Mouse (Mus musculus): ENCODE data around the gene Pitpnb. TPM values are rescaled to one million over a fixed set of nuclear protein-coding genes. Genes with fewer than 3 reads are reported as not detected.
A peak's percentile ranks its signal among the peaks of the same experiment; 100 is the strongest.

Gene Pitpnb
- polyA plus RNA-seq, 1 experiment, result 25.4 TPM

DNA sequence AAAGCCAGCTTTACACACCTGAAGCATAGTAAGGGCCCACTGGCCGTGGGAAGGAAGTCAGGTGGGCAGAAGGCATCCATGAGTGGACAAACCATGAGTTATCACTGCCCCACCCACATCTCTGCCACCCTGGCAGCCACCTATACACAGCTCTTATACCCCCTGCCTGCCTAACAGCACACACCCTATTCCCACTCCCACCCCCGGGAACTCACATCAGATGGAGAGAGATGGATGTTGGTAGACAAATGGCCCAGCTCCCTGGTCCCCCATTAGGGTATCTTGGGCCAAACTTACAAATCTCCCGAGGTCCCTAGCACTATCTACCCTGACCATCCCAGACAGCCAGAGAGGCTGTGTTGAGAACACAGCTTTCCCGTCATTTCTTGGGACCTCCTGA, 68.7 kb downstream of the Pitpnb start:
- TF ChIP-seq POLR2A (IDR thresholded peaks at IDR 0.05; ENCODE audit: control insufficient read depth, low read depth, low read length) (no peak), CTCF (IDR thresholded peaks at IDR 0.05; ENCODE audit: control insufficient read depth, insufficient read depth, insufficient replicate concordance, low read depth, low read length) (no peak)
- no peaks in the 10 kb centered on the region for H3K27me3 ChIP-seq (ENCODE audit: control insufficient read depth, insufficient read depth, low read length)
- H3K4me1 ChIP-seq (ENCODE audit: control insufficient read depth, insufficient read depth, low read length), result peaks cover 6% of the 10 kb centered on the region; the same call in 1 of the 2 replicates
- H3K27ac ChIP-seq (ENCODE audit: control insufficient read depth, insufficient read depth, low read depth, low read length), result no peak overlapping the region
- H3K36me3 ChIP-seq (ENCODE audit: control insufficient read depth, insufficient read depth, low read length), result no peaks in the 10 kb centered on the region
- H3K4me3 ChIP-seq (ENCODE audit: control insufficient read depth, low read depth, low read length), result no peak overlapping the region

GRCm38 (mm10) chr5:111401879-111402650, 71.5 kb downstream of the Pitpnb start:
- Histone ChIP-seq H3K4me3 (ENCODE audit: control insufficient read depth, low read depth, low read length) (no peak overlapping the region), H3K27me3 (ENCODE audit: control insufficient read depth, insufficient read depth, low read length) (no peaks in the 10 kb centered on the region), H3K4me1 (ENCODE audit: control insufficient read depth, insufficient read depth, low read length) (peaks cover 6% of the 10 kb centered on the region; the same call in 1 of the 2 replicates), H3K36me3 (ENCODE audit: control insufficient read depth, insufficient read depth, low read length) (no peaks in the 10 kb centered on the region), H3K27ac (ENCODE audit: control insufficient read depth, insufficient read depth, low read depth, low read length) (peak overlapping the region; percentile 74)
- TF ChIP-seq CTCF (IDR thresholded peaks at IDR 0.05; ENCODE audit: control insufficient read depth, insufficient read depth, insufficient replicate concordance, low read depth, low read length) (no peak), POLR2A (IDR thresholded peaks at IDR 0.05; ENCODE audit: control insufficient read depth, low read depth, low read length) (no peak)

DNA sequence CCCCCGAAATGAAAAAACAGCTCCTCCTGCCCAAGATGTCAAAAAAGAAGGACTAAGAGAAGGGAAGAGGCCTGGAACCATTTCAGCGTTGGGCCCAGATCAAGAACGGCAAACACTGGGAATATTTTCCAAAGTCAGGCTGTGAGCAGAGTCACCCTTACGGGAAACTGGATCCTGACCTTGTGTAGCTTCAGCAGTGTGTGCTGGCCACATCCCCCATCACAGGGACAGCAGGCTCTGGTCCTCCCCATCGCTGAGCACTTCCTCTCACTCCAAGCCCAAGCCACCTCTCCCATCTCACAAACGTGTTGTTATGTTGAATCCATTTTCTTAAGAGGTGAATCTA, 72.1 kb downstream of the Pitpnb start:
- no peaks in the 10 kb centered on the region for H3K36me3 ChIP-seq (ENCODE audit: control insufficient read depth, insufficient read depth, low read length)
- H3K27me3 ChIP-seq (ENCODE audit: control insufficient read depth, insufficient read depth, low read length), result no peaks in the 10 kb centered on the region
- TF ChIP-seq CTCF (IDR thresholded peaks at IDR 0.05; ENCODE audit: control insufficient read depth, insufficient read depth, insufficient replicate concordance, low read depth, low read length) (no peak), POLR2A (IDR thresholded peaks at IDR 0.05; ENCODE audit: control insufficient read depth, low read depth, low read length) (no peak)
- H3K4me3 ChIP-seq (ENCODE audit: control insufficient read depth, low read depth, low read length), result no peak overlapping the region
- peaks cover 6% of the 10 kb centered on the region; the same call in 1 of the 2 replicates for H3K4me1 ChIP-seq (ENCODE audit: control insufficient read depth, insufficient read depth, low read length)
- H3K27ac ChIP-seq (ENCODE audit: control insufficient read depth, insufficient read depth, low read depth, low read length), result peak overlapping the region; percentile 74

- Histone ChIP-seq H3K4me3 (ENCODE audit: control insufficient read depth, low read depth, low read length) (no peak overlapping the region), H3K27me3 (ENCODE audit: control insufficient read depth, insufficient read depth, low read length) (no peaks in the 10 kb centered on the region), H3K36me3 (ENCODE audit: control insufficient read depth, insufficient read depth, low read length) (no peaks in the 10 kb centered on the region), H3K27ac (ENCODE audit: control insufficient read depth, insufficient read depth, low read depth, low read length) (no peak overlapping the region), H3K4me1 (ENCODE audit: control insufficient read depth, insufficient read depth, low read length) (peaks cover 4% of the 10 kb centered on the region; the same call in 1 of the 2 replicates)
- TF ChIP-seq CTCF (IDR thresholded peaks at IDR 0.05; ENCODE audit: control insufficient read depth, insufficient read depth, insufficient replicate concordance, low read depth, low read length) (no peak), POLR2A (IDR thresholded peaks at IDR 0.05; ENCODE audit: control insufficient read depth, low read depth, low read length) (no peak)
Observed at GRCm38 (mm10) chr5:111404721-111405120, 74.2 kb downstream of the Pitpnb start.

GRCm38 (mm10) chr5:111408470-111409105, 78.0 kb downstream of the Pitpnb start:
- Histone ChIP-seq H3K36me3 (ENCODE audit: control insufficient read depth, insufficient read depth, low read length) (no peaks in the 10 kb centered on the region), H3K27ac (ENCODE audit: control insufficient read depth, insufficient read depth, low read depth, low read length) (no peak overlapping the region), H3K27me3 (ENCODE audit: control insufficient read depth, insufficient read depth, low read length) (no peaks in the 10 kb centered on the region), H3K4me3 (ENCODE audit: control insufficient read depth, low read depth, low read length) (no peak overlapping the region), H3K4me1 (ENCODE audit: control insufficient read depth, insufficient read depth, low read length) (no peaks in the 10 kb centered on the region)
- no peak for TF ChIP-seq POLR2A (IDR thresholded peaks at IDR 0.05; ENCODE audit: control insufficient read depth, low read depth, low read length)

- Histone ChIP-seq H3K27me3 (ENCODE audit: control insufficient read depth, insufficient read depth, low read length) (no peaks in the 10 kb centered on the region), H3K4me1 (ENCODE audit: control insufficient read depth, insufficient read depth, low read length) (no peaks in the 10 kb centered on the region), H3K4me3 (ENCODE audit: control insufficient read depth, low read depth, low read length) (no peak overlapping the region), H3K36me3 (ENCODE audit: control insufficient read depth, insufficient read depth, low read length) (no peaks in the 10 kb centered on the region), H3K27ac (ENCODE audit: control insufficient read depth, insufficient read depth, low read depth, low read length) (no peak overlapping the region)
- peak; percentile 15; the same call in 1 of the 2 replicates for TF ChIP-seq CTCF (IDR thresholded peaks at IDR 0.05; ENCODE audit: control insufficient read depth, insufficient read depth, insufficient replicate concordance, low read depth, low read length)
- TF ChIP-seq POLR2A (IDR thresholded peaks at IDR 0.05; ENCODE audit: control insufficient read depth, low read depth, low read length), result no peak
Observed at GRCm38 (mm10) chr5:111409412-111410044, 79.0 kb downstream of the Pitpnb start.

- Histone ChIP-seq H3K27me3 (ENCODE audit: control insufficient read depth, insufficient read depth, low read length) (no peaks in the 10 kb centered on the region), H3K36me3 (ENCODE audit: control insufficient read depth, insufficient read depth, low read length) (no peaks in the 10 kb centered on the region), H3K4me1 (ENCODE audit: control insufficient read depth, insufficient read depth, low read length) (no peaks in the 10 kb centered on the region), H3K27ac (ENCODE audit: control insufficient read depth, insufficient read depth, low read depth, low read length) (no peak overlapping the region), H3K4me3 (ENCODE audit: control insufficient read depth, low read depth, low read length) (no peak overlapping the region)
- TF ChIP-seq CTCF (IDR thresholded peaks at IDR 0.05; ENCODE audit: control insufficient read depth, insufficient read depth, insufficient replicate concordance, low read depth, low read length), result no peak
- TF ChIP-seq POLR2A (IDR thresholded peaks at IDR 0.05; ENCODE audit: control insufficient read depth, low read depth, low read length), result no peak
Observed at GRCm38 (mm10) chr5:111410665-111411064, 80.1 kb downstream of the Pitpnb start.
